Mouse (Mus musculus) olfactory bulb, adult 2 months (tissue): ENCODE measurements around the gene 2310061I04Rik.

Experiments used
- CTCF ChIP-seq: fragments of 200-500 bp; IDR thresholded peaks from 2 replicates; pipeline ENCODE4 v1.5.1; 2012; ENCODE audit warnings: low read depth, mild to moderate bottlenecking, low read length, moderate library complexity; ENCODE audit not compliant: insufficient read depth
- POLR2A ChIP-seq: fragments of 200-500 bp; IDR thresholded peaks from 2 replicates; pipeline ENCODE4 v1.6.1; 2012; ENCODE audit warnings: mild to moderate bottlenecking, low read depth, low read length, moderate library complexity; ENCODE audit not compliant: insufficient read depth

- no peak for TF ChIP-seq CTCF
- no peak for TF ChIP-seq POLR2A
Measured at GRCm38 (mm10) chr17:35903343-35903991, 6.2 kb upstream of the 2310061I04Rik start.
